Mouse (Mus musculus) spleen, embryonic (tissue): ENCODE measurements around the gene Dhx9.
"Not testable (repeated sequence)": the region's sequence is repeated elsewhere in the genome, so short reads cannot be mapped to it uniquely, and the experiment has no call there.

Source experiments
- CTCF ChIA-PET: fragments of 350-600 bp; sonication (Branson Sonifier 250); formaldehyde crosslinking; loops from one replicate; lab custom pipeline; 2022; lab: Charles Lee

Dhx9 gene

GRCm38 (mm10) chr1:153486767-153487499 is 527 bp downstream of the Dhx9 start:
- CTCF ChIA-PET, result interaction anchor here (0.6 kb wide), 1 partner anchor 24 kb away, joined by 3 read pairs; no protein-coding TSS in a partner anchor

DNA sequence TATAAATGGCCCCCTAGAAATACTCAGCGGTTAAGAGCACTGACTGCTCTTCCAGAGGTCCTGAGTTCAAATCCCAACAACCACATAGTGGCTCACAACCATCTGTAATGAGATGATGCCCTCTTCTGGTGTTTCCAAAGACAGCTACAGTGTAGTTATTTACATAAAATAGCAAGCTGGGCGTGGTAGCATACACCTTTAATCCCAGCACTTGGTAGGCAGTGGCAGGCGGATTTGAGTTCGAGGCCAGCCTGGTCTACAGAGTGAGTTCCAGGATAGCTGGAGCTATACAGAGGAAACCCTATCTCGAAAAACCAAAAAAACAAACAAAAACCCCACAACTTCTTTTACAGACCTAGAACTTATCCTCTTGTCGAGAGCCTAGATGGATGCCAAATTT is 1.3 kb downstream of the Dhx9 start:
- CTCF ChIA-PET, result not testable (repeated sequence)

- CTCF ChIA-PET, result no interaction called here
Measured at GRCm38 (mm10) chr1:153485201-153485796, 2.2 kb downstream of the Dhx9 start.

GRCm38 (mm10) chr1:153481025-153481412 is 6.4 kb downstream of the Dhx9 start:
- CTCF ChIA-PET, result no interaction called here

DNA sequence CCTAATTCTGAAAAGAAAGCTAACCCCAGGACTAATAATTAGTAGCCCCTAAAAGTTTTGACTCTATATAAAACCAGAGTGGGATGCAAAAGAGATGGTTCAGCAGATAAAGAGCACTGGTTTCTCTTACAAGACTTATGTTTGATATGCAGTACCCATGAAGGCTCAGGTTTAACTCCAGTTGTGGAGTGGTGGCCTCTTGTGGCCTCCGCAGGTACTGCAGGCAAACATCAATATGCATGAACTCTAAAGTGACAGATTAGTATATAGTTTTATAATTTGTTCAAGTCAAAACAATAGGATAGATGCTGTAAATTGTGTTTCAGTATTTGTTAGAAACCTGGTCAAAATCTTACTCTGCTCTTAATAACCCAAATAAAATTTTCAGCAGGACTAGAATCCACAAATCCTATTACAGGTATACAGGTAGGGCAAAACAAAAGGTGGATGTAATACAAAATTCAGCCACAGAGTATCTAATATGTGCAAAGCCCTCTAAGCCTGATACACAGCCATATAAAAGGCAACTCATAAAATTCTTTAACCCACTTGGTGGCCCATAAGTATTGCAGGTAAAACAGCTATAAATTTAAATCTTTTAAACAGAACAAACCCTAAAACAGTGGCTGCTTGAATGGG is 7.0 kb downstream of the Dhx9 start:
- CTCF ChIA-PET, result no interaction called here

GRCm38 (mm10) chr1:153479296-153479695 is 8.2 kb downstream of the Dhx9 start:
- CTCF ChIA-PET, result interaction anchor here (0.7 kb wide), 1 partner anchor 10 kb away, joined by 3 read pairs; no protein-coding TSS in a partner anchor

DNA sequence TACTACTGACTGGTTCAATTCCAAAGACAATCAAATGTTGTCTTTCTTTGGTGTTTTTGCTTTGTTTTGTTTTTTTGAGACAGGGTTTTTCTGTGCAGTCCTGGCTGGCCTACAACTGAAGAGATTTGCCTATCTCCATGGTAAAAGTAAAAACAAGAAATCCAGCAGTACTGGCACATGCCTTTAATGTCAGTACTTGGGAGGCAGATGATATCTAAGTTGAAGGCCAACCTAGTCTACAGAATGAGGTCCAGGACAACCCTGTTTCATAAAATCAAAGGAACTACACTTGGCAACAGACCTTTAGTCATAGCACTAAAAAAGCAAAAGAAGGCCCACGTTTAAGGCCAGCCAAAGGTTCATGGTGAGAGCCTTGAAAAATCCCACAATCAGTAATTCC is 25.7 kb downstream of the Dhx9 start:
- CTCF ChIA-PET, result interaction anchor here (0.7 kb wide), 1 partner anchor 295 kb away, joined by 3 read pairs; no protein-coding TSS in a partner anchor

- CTCF ChIA-PET, result no interaction called here
Measured at GRCm38 (mm10) chr1:153456137-153456536, 31.3 kb downstream of the Dhx9 start.

GRCm38 (mm10) chr1:153453146-153453642 is 34.3 kb downstream of the Dhx9 start:
- CTCF ChIA-PET, result no interaction called here

DNA sequence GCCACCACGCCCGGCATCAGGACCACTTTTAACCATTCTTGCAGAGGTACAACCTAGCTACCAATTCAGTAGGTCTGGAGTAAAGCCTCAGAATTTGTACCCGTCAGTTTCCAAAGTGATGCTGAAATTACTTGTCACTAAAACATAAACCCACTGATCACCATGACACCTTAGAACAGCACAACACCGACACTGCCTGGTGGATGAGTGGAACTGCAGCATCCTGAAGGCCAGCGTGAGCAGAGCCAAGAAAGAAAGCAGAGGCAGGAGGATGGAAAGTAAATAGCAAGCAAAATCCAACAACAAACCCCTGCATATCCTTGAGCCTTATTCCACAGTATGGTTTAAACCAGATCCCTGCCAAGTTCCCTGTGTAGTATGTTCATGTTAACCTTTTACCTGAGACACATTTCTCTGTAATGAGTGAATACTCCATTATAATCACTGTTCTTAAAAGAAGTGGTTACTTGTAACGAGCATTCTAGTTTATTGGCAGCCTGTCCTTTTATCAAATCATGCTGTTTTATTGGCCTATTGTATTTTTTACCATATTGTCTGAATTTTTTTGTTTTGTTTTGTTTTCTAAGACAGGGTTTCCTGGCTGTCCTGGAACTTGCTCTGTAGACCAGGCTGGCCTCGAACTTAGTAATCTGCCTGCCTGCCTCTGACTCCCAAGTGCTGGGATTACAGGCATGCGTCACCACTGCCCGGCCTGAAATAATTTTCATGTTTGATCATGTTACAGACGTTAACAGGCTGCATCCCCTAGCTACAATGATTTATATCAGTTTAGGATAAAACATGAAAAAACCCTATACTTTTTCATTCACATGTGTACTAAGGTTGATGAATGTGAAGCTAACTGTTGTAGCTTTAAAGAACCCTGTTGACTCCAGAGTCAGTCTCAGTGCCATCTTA is 36.0 kb downstream of the Dhx9 start:
- CTCF ChIA-PET, result interaction anchor here (1.0 kb wide), 1 partner anchor 15 kb away, joined by 3 read pairs; no protein-coding TSS in a partner anchor

- CTCF ChIA-PET, result interaction anchor here (0.7 kb wide), 1 partner anchor 22 kb away, joined by 3 read pairs; no protein-coding TSS in a partner anchor
Measured at GRCm38 (mm10) chr1:153446120-153446831, 41.2 kb downstream of the Dhx9 start.

DNA sequence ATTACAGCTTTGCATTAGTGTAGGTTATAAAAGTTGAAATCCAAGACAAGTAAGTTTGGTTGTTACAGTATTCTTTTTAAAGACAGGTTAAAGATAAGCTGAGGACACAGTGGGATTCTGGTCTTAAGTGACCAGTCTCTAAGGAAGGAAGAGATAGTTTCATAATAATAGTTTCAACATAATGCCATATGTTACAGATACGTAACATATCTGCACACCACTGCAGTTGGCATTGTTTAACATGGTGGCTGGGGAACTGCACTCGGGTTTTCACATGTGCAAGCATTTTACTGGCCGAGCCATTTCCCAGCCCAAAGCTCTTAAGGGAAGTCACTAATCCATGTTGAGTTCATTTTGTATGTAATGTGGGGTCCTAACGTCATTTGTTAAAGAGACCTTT is 43.8 kb downstream of the Dhx9 start:
- CTCF ChIA-PET, result no interaction called here

DNA sequence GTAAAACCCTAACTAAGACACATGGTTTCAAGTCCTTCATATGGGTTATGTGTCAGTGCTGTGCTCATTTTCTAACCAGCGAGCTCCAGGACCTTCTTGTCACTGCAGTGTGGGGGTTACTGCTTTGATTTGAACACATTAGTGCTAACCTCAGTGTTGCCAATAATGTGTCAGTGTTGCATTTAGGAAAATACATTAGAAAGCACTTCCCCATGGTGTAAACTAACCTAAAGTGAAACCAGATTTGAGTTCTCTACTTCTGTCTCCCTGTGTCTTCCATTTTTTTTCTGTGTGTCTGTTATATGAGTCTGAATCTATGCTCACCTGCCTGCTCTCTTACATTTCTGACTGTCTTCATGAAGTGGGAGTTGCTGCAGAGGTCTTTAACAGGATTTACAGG is 44.4 kb downstream of the Dhx9 start:
- CTCF ChIA-PET, result no interaction called here

DNA sequence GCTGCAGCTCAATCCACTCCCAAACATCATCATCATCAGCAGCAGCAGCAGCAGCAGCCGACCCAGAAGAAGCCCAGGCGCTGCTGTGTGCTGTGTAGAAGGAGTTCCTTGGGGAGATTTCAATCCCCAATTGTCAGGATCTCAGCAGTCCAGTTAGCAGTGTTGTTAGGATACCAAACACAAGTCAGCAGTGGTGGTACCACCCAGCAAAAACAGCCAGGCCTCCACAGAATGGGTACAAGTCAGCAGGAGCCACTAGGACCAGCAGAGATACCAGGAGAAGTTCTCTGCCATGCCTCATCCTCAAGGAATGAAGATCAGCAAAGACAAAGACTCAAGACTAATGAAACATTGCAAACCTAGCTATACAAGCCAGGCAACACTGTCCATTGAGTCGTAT is 45.8 kb downstream of the Dhx9 start:
- CTCF ChIA-PET, result no interaction called here

- CTCF ChIA-PET, result no interaction called here
Measured at GRCm38 (mm10) chr1:153440752-153441151, 46.7 kb downstream of the Dhx9 start.

- CTCF ChIA-PET, result no interaction called here
Measured at GRCm38 (mm10) chr1:153437536-153437935, 49.9 kb downstream of the Dhx9 start.

- CTCF ChIA-PET, result interaction anchor here (1.1 kb wide), 1 partner anchor 9 kb away, joined by 3 read pairs; the partner anchor contains the start of gene Shcbp1l
Measured at GRCm38 (mm10) chr1:153433851-153434589, 53.4 kb downstream of the Dhx9 start.

GRCm38 (mm10) chr1:153432329-153432728 is 55.1 kb downstream of the Dhx9 start:
- CTCF ChIA-PET, result interaction anchor here (0.7 kb wide), 1 partner anchor 696 kb away, joined by 3 read pairs; no protein-coding TSS in a partner anchor

GRCm38 (mm10) chr1:153431701-153432100 is 55.8 kb downstream of the Dhx9 start:
- CTCF ChIA-PET, result interaction anchor here (0.7 kb wide), 1 partner anchor 696 kb away, joined by 3 read pairs; no protein-coding TSS in a partner anchor

GRCm38 (mm10) chr1:153431158-153431557 is 56.3 kb downstream of the Dhx9 start:
- CTCF ChIA-PET, result no interaction called here
